Mouse (Mus musculus): Measurements from ENCODE around the gene Mrpl18.

GRCm38 (mm10) chr17:12864111-12864510 is 52.0 kb downstream of the Mrpl18 start:
- TF ChIP-seq CTCF (IDR thresholded peaks at IDR 0.05; ENCODE audit: control insufficient read depth, insufficient read depth, insufficient replicate concordance, low read depth, low read length), result no peak
- no peak for TF ChIP-seq POLR2A (IDR thresholded peaks at IDR 0.05; ENCODE audit: control insufficient read depth, low read depth, low read length)

Data from testis, adult 2 months (tissue).